Comparison of ENCODE assay signal across 16 mouse cellular contexts in genomic region chr6:31056786-31057566, GRCm38 (mm10).
A peak's percentile ranks its signal among the peaks of the same experiment; 100 is the strongest.
DNase-seq lines count a peak whose midpoint lies in the region; ATAC-seq and TF ChIP-seq lines count a peak whose summit lies in the region.
"Had no signal": no experiment of that assay in that cellular context is flagged by ENCODE, and none has a peak within 500 bp of the region (broad histone marks: within the 10 kb centered on the region; RNA-seq: fewer than 3 reads in every experiment).

No protein-coding gene starts in this region.

- no peak for ATAC-seq in cerebellum, adult (ENCODE audit: insufficient number of reproducible peaks, low FRiP score, low TSS enrichment)
- peak; percentile 50 for ATAC-seq in hindbrain, embryonic 16.5 days
- ATAC-seq in hindbrain, embryonic 13.5 days (ENCODE audit: low FRiP score), result no peak
- peak; percentile 64 for ATAC-seq in midbrain, embryonic 16.5 days
- ATAC-seq in midbrain, embryonic 11.5 days (ENCODE audit: low FRiP score), result no peak
- ATAC-seq: intestine, embryonic 16.5 days had no signal

- no peak for TF ChIP-seq POLR2A in myocyte (IDR thresholded peaks at IDR 0.05; ENCODE audit: insufficient read length, low read depth)

- H3K27me3 ChIP-seq in hindbrain, embryonic 16.5 days (replicated peaks; ENCODE audit: control insufficient read depth, insufficient read depth, low read length), result no peaks in the 10 kb centered on the region
- H3K27me3 ChIP-seq in hindbrain, embryonic 13.5 days, result no peaks in the 10 kb centered on the region
- H3K27me3 ChIP-seq in midbrain, embryonic 16.5 days (ENCODE audit: control insufficient read depth, insufficient read depth, low read depth, low read length), result no peaks in the 10 kb centered on the region
- H3K27me3 ChIP-seq in midbrain, embryonic 11.5 days (ENCODE audit: control insufficient read depth, insufficient read depth, low read length), result no peaks in the 10 kb centered on the region
- H3K27me3 ChIP-seq in myocyte (ENCODE audit: control insufficient read depth, insufficient read depth, insufficient read length), result no peaks in the 10 kb centered on the region
- H3K27me3 ChIP-seq: limb, embryonic 15.5 days; stomach, embryonic 15.5 days had no signal

- no peaks in the 10 kb centered on the region for H3K79me2 ChIP-seq in myocyte (ENCODE audit: control insufficient read depth, insufficient read depth)

- peak overlapping the region; percentile 23; the same call in 1 of the 2 replicates for H3K27ac ChIP-seq in hindbrain, embryonic 16.5 days (ENCODE audit: low read depth, low read length)
- H3K27ac ChIP-seq in hindbrain, embryonic 13.5 days, result no peak overlapping the region
- H3K27ac ChIP-seq in midbrain, embryonic 16.5 days (ENCODE audit: low read length), result peak overlapping the region; percentile 10
- H3K27ac ChIP-seq in midbrain, embryonic 11.5 days (ENCODE audit: low read depth, low read length), result no peak overlapping the region
- H3K27ac ChIP-seq: limb, embryonic 15.5 days; stomach, embryonic 15.5 days had no signal

- no peak overlapping the region for H3ac ChIP-seq in myocyte (ENCODE audit: control insufficient read depth, insufficient read length)

- no peaks in the 10 kb centered on the region for H3K36me3 ChIP-seq in hindbrain, embryonic 16.5 days (ENCODE audit: control insufficient read depth, insufficient read depth, low read length)
- H3K36me3 ChIP-seq in hindbrain, embryonic 13.5 days, result no peaks in the 10 kb centered on the region
- no peaks in the 10 kb centered on the region for H3K36me3 ChIP-seq in midbrain, embryonic 16.5 days (ENCODE audit: control insufficient read depth, insufficient read depth, low read length)
- H3K36me3 ChIP-seq in midbrain, embryonic 11.5 days (ENCODE audit: control insufficient read depth, insufficient read depth, low read length), result no peaks in the 10 kb centered on the region
- H3K36me3 ChIP-seq in myocyte (ENCODE audit: control insufficient read depth, insufficient read depth), result peaks cover 57% of the 10 kb centered on the region
- H3K36me3 ChIP-seq: limb, embryonic 15.5 days; stomach, embryonic 15.5 days had no signal

- peak; percentile 46 to 59 for DNase-seq in cerebellum, postnatal 10 days
- no peak for DNase-seq in midbrain, embryonic 11.5 days (ENCODE audit: low spot score, missing footprints)
- DNase-seq in left cerebral cortex, postnatal 25 days (ENCODE audit: low spot score in 2 of 2), result no peak
- DNase-seq: cerebellum, adult 11 months; cerebellum, postnatal 25 days; gastrocnemius, postnatal 36 days; heart, postnatal 14 days; right cerebral cortex, postnatal 14 days had no signal

- no peak overlapping the region for H3K9ac ChIP-seq in hindbrain, embryonic 16.5 days (ENCODE audit: low read depth, low read length)
- H3K9ac ChIP-seq in hindbrain, embryonic 13.5 days, result no peak overlapping the region
- no peak overlapping the region for H3K9ac ChIP-seq in midbrain, embryonic 16.5 days (ENCODE audit: low read depth, low read length)
- H3K9ac ChIP-seq in midbrain, embryonic 11.5 days (ENCODE audit: low read length), result no peak overlapping the region
- H3K9ac ChIP-seq: limb, embryonic 15.5 days; stomach, embryonic 15.5 days had no signal

- no peaks in the 10 kb centered on the region for H3K9me3 ChIP-seq in hindbrain, embryonic 16.5 days (ENCODE audit: control insufficient read depth, low read length)
- H3K9me3 ChIP-seq in hindbrain, embryonic 13.5 days, result no peaks in the 10 kb centered on the region
- H3K9me3 ChIP-seq in midbrain, embryonic 16.5 days (replicated peaks; ENCODE audit: control insufficient read depth, low read length, poor library complexity, severe bottlenecking), result no peaks in the 10 kb centered on the region
- H3K9me3 ChIP-seq in midbrain, embryonic 11.5 days (ENCODE audit: control insufficient read depth, low read length), result no peaks in the 10 kb centered on the region
- H3K9me3 ChIP-seq: limb, embryonic 15.5 days; stomach, embryonic 15.5 days had no signal

- intact Hi-C loops in left cerebral cortex, postnatal 25 days (cut with DNase I), result no loop called here

- H3K4me2 ChIP-seq in hindbrain, embryonic 16.5 days (ENCODE audit: low read length), result no peak overlapping the region
- no peak overlapping the region for H3K4me2 ChIP-seq in hindbrain, embryonic 13.5 days
- H3K4me2 ChIP-seq in midbrain, embryonic 16.5 days (ENCODE audit: low read length), result no peak overlapping the region
- no peak overlapping the region for H3K4me2 ChIP-seq in midbrain, embryonic 11.5 days
- no peak overlapping the region for H3K4me2 ChIP-seq in myocyte (ENCODE audit: low read depth)
- H3K4me2 ChIP-seq: limb, embryonic 15.5 days; stomach, embryonic 15.5 days had no signal

- H3K4me1 ChIP-seq in hindbrain, embryonic 16.5 days (ENCODE audit: control insufficient read depth, insufficient read depth, low read depth, low read length), result peaks cover 4% of the 10 kb centered on the region; the same call in 1 of the 2 replicates
- H3K4me1 ChIP-seq in hindbrain, embryonic 13.5 days (replicated peaks), result peaks cover 5% of the 10 kb centered on the region
- peaks cover 6% of the 10 kb centered on the region; the same call in 1 of the 2 replicates for H3K4me1 ChIP-seq in midbrain, embryonic 16.5 days (ENCODE audit: control insufficient read depth, insufficient read depth, low read length)
- H3K4me1 ChIP-seq in midbrain, embryonic 11.5 days (ENCODE audit: control insufficient read depth, insufficient read depth, low read length), result peaks cover 4% of the 10 kb centered on the region; the same call in 1 of the 2 replicates
- H3K4me1 ChIP-seq: limb, embryonic 15.5 days; stomach, embryonic 15.5 days had no signal

- WGBS in hindbrain, embryonic 16.5 days, result 58% methylated on average over 12 of the region's 12 CpGs
- 63% methylated on average over 12 of the region's 12 CpGs for WGBS in hindbrain, embryonic 13.5 days
- WGBS in midbrain, embryonic 16.5 days, result 49% methylated on average over 12 of the region's 12 CpGs
- WGBS in midbrain, embryonic 11.5 days, result 79% methylated on average over 12 of the region's 12 CpGs

- no peak overlapping the region for H3K4me3 ChIP-seq in hindbrain, embryonic 16.5 days (ENCODE audit: low read length)
- H3K4me3 ChIP-seq in hindbrain, embryonic 13.5 days, result no peak overlapping the region
- no peak overlapping the region for H3K4me3 ChIP-seq in midbrain, embryonic 16.5 days (ENCODE audit: low read depth, low read length)
- H3K4me3 ChIP-seq in midbrain, embryonic 11.5 days (ENCODE audit: low read depth, low read length), result no peak overlapping the region
- H3K4me3 ChIP-seq in myocyte, result no peak overlapping the region
- H3K4me3 ChIP-seq: limb, embryonic 15.5 days; stomach, embryonic 15.5 days had no signal

TF ChIP-seq in myocyte, 11 proteins besides CTCF, POLR2A, EP300 and RAD21:
- TF ChIP-seq TCF12 (IDR thresholded peaks at IDR 0.05; ENCODE audit: insufficient read depth, poor library complexity, severe bottlenecking) (no peak), POLR2AphosphoS2 (IDR thresholded peaks at IDR 0.05; ENCODE audit: insufficient read length, low read depth) (peak; percentile 62), MAX (IDR thresholded peaks at IDR 0.05; ENCODE audit: low read depth) (no peak), USF1 (IDR thresholded peaks at IDR 0.05; ENCODE audit: low read depth) (no peak), SRF (IDR thresholded peaks at IDR 0.05; ENCODE audit: control insufficient read depth, insufficient read length, low read depth) (no peak), MYOD1 (IDR thresholded peaks at IDR 0.05; ENCODE audit: control insufficient read depth in 1 of 3, insufficient read length in 2 of 3, low read depth in 2 of 3) (peak in 1 of 3 experiments; percentile 33), MYOG (IDR thresholded peaks at IDR 0.05; ENCODE audit: control insufficient read depth in 1 of 3, insufficient read depth in 1 of 3, insufficient read length in 2 of 3, low read depth in 2 of 3) (peak in 1 of 3 experiments; percentile 20), CEBPB (IDR thresholded peaks at IDR 0.05; ENCODE audit: insufficient read depth, poor library complexity, severe bottlenecking) (peak; percentile 86; the same call in 1 of the 2 replicates)

Comparison
In these comparisons a context has a peak if more than half of its experiments do, and no peak if none do; other contexts are left out.
1. ATAC-seq: peak in hindbrain, embryonic 16.5 days (single experiment) and midbrain, embryonic 16.5 days (single experiment); none in cerebellum, adult (single experiment), hindbrain, embryonic 13.5 days (single experiment) and midbrain, embryonic 11.5 days (single experiment).
2. H3K27ac ChIP-seq: peak in hindbrain, embryonic 16.5 days (single experiment) and midbrain, embryonic 16.5 days (single experiment); none in hindbrain, embryonic 13.5 days (single experiment) and midbrain, embryonic 11.5 days (single experiment).
3. DNase-seq: peak in cerebellum, postnatal 10 days (2 of 2); none in midbrain, embryonic 11.5 days (single experiment) and left cerebral cortex, postnatal 25 days (0 of 2).